Mouse (Mus musculus) spleen, adult 2 months (tissue): ENCODE results near the gene Frmd8. TPM values are rescaled to one million over a fixed set of nuclear protein-coding genes. Genes with fewer than 3 reads are reported as not detected.
A peak's percentile ranks its signal among the peaks of the same experiment; 100 is the strongest.

Experiments used
- DNase-seq, 2 experiments: peaks; one replicate each; pipeline versions ENCODE4 v3.0.0 to v3.0.0-alpha.2; 2012 to 2021; ENCODE audit warnings: low spot score in 2 of 2, low read depth in 1 of 2
- H3K27ac ChIP-seq: fragments of 200-500 bp; 2 replicates; pipeline ENCODE4 v1.5.1; 2012; ENCODE audit warnings: low read length, inconsistent platforms; ENCODE audit not compliant: insufficient read depth
- H3K27me3 ChIP-seq: fragments of 200-500 bp; 2 replicates; pipeline ENCODE4 v1.6.1; 2012; ENCODE audit warnings: mild to moderate bottlenecking, moderate library complexity, low read length, inconsistent platforms; ENCODE audit not compliant: control insufficient read depth, insufficient read depth
- H3K36me3 ChIP-seq: fragments of 200-500 bp; 2 replicates; pipeline ENCODE4 v1.6.1; 2012; ENCODE audit warnings: mild to moderate bottlenecking, low read length, inconsistent platforms; ENCODE audit not compliant: control insufficient read depth, insufficient read depth
- H3K4me1 ChIP-seq: fragments of 200-500 bp; 2 replicates; pipeline ENCODE4 v1.6.1; 2011; ENCODE audit warnings: inconsistent platforms; ENCODE audit not compliant: control insufficient read depth, insufficient read depth, insufficient read length
- H3K4me3 ChIP-seq: fragments of 200-500 bp; 2 replicates; pipeline ENCODE4 v1.5.1; 2011; ENCODE audit warnings: mild to moderate bottlenecking, inconsistent platforms; ENCODE audit not compliant: insufficient read depth, insufficient read length; ENCODE audit errors: extremely low read depth
- CTCF ChIP-seq: fragments of 200-500 bp; IDR thresholded peaks from 2 replicates; pipeline ENCODE4 v1.5.1; 2011; ENCODE audit warnings: mild to moderate bottlenecking, inconsistent platforms; ENCODE audit not compliant: insufficient read depth, insufficient read length, insufficient replicate concordance; ENCODE audit errors: extremely low read depth
- POLR2A ChIP-seq: fragments of 200-500 bp; IDR thresholded peaks from 2 replicates; pipeline ENCODE4 v1.6.1; 2011; ENCODE audit warnings: low read depth, low read length, inconsistent platforms
- WGBS: fragments of 180-500 bp; shearing (Covaris S2); methylation state at CpG from one replicate; pipeline ENCODE4 v1.1.7; 2018; 5-methylcytosine and 5-hydroxymethylcytosine counted together
- polyA plus RNA-seq: library from polyadenylated mRNA; depleted of rRNA; stranded (reverse); fragments of >200 nt; gene quantifications from 2 replicates; pipeline ENCODE4 v1.2.3, GENCODE M21; 2012

The Frmd8 gene
- polyA plus RNA-seq, 1 experiment = 42.3 TPM

DNA sequence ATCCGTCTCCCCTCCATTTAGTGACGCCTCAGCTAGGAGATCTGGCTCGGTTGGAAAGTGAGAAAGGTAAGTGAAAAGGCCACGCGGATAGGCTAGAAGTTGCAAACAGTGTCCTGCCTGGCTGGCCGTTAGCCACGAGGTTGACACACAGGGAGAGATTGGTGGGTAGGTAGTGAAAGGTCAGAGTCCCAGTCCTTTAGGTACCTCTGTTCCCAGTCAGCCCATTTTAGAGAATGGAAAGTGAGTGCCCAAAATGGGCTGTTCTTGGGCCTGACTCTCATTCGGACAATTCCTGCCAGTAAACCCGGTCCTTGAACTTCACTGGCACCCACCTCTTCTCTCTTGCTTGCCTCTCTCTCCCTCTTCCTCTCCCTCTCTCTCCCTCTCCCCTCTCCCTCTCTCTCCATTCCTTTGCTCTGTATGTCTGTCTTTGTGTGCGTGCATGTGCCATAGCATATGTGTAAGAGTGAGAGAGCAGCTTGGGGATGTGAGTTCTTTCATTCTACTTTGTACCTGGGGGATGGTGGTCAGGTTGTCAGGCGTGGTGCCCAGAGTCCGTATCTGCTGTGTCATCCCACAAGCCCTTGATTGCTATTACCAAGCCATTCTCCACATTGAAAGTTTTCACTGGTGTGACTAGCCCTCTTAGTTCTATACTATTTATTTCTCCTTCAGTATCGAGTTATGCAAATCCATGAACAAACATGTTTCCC, 38.1 kb upstream of the Frmd8 start, which contains the start of gene Dpf2:
Dpf2 (minus strand) TSS at position 4 of the 713 bp plus-strand sequence.
- Histone ChIP-seq H3K27ac (peak within 1 kb of the TSS; percentile 58), H3K27me3 (no peaks in the 10 kb centered on the region), H3K4me1 (peaks cover 11% of the 10 kb centered on the region; the same call in 1 of the 2 replicates), H3K36me3 (no peaks in the 10 kb centered on the region), H3K4me3 (peak within 1 kb of the TSS; percentile 88)
- no peak for DNase-seq
- WGBS = 7% methylated on average over 13 of the region's 13 CpGs
- TF ChIP-seq POLR2A (no peak), CTCF (no peak)

DNA sequence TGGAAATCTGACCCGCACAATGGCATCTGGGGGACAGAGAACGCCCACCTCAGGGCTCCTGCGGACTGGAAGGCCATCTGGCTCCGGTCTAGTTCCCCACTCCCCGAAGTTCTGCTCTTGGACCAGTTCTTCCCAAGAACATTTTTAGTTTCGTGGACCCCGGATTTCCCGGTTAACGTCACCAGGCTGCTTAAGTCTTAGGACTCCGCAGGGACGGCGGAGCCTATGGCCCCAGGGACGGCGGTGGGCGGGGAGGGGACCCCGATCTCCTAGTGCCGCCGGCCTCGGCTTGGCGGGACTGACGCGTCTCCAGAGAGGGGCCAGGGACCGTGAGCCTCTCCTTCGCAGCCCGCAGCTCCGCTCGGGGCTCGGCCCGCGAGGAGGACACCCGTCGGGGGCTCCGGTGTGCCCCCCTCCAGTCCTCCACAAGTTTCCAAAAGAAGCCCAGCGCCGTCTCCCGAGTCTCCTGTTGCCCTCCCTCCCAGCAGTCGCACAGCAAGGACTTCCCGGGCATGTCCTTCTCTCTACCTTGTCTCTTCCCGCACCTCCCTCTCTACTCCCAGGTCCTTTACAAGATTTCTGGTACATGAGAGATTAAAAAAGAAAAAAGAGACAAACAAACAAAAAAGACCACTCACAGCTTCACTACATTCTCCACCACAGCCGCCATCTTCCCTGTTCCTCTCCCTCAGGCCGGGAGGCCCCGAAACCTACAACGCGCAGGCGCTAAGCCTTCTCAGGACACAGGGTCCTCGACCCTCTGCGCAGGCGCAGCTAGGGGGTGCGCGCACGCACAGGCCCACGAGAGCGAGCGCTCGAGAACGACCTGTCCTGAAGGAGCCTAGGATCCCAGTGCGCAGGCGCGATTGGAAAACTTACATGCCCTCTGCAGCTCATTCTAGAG, 37.3 kb upstream of the Frmd8 start:
- H3K36me3 ChIP-seq = no peaks in the 10 kb centered on the region
- H3K4me1 ChIP-seq = peaks cover 11% of the 10 kb centered on the region; the same call in 1 of the 2 replicates
- no peaks in the 10 kb centered on the region for H3K27me3 ChIP-seq
- under 1% methylated on average over 59 of the region's 59 CpGs for WGBS
- TF ChIP-seq POLR2A (peak; percentile 86), CTCF (no peak)
- DNase-seq = peak; percentile 97 to 99
- peak overlapping the region; percentile 58 for H3K27ac ChIP-seq
- H3K4me3 ChIP-seq = peak overlapping the region; percentile 88

- Histone ChIP-seq H3K27ac (peak overlapping the region; percentile 58; the same call in 1 of the 2 replicates), H3K4me1 (peaks cover 11% of the 10 kb centered on the region; the same call in 1 of the 2 replicates), H3K4me3 (peak overlapping the region; percentile 88), H3K27me3 (no peaks in the 10 kb centered on the region), H3K36me3 (peaks cover 3% of the 10 kb centered on the region)
- TF ChIP-seq POLR2A = no peak
- WGBS = 3% methylated on average over 14 of the region's 14 CpGs
- no peak for DNase-seq
Observed at GRCm38 (mm10) chr19:5911430-5912102, 36.5 kb upstream of the Frmd8 start.

GRCm38 (mm10) chr19:5910221-5910620, 35.1 kb upstream of the Frmd8 start:
- Histone ChIP-seq H3K36me3 (peaks cover 15% of the 10 kb centered on the region), H3K27ac (no peak overlapping the region), H3K4me3 (no peak overlapping the region), H3K4me1 (peaks cover 11% of the 10 kb centered on the region; the same call in 1 of the 2 replicates), H3K27me3 (no peaks in the 10 kb centered on the region)
- TF ChIP-seq CTCF = no peak
- no peak for TF ChIP-seq POLR2A
- WGBS = 79% methylated on average over 6 of the region's 6 CpGs
- no peak for DNase-seq

DNA sequence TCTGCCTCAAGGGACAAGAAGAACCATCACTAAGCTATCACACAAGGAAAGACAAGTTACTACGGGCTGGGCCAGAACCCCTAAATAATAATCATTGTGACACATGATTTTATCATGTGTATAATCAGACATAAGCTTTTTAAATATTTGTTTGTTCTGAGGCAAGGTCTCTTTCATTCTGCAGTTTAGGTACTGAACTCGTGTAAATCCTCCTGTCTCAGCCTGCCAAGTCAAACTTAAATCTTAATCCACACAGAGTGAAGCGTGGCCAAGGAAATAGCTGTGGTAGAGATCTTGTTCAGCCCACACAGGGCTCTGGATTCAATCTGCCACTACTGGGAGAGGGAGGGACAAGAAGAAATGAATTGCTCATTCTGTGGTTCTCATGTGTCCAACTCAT, 32.2 kb upstream of the Frmd8 start:
- Histone ChIP-seq H3K27me3 (no peaks in the 10 kb centered on the region), H3K36me3 (peaks cover 39% of the 10 kb centered on the region), H3K4me1 (peaks cover 7% of the 10 kb centered on the region; the same call in 1 of the 2 replicates), H3K27ac (no peak overlapping the region), H3K4me3 (no peak overlapping the region)
- TF ChIP-seq CTCF = no peak
- TF ChIP-seq POLR2A = no peak
- 86% methylated on average over 3 of the region's 3 CpGs for WGBS
- DNase-seq = no peak

DNA sequence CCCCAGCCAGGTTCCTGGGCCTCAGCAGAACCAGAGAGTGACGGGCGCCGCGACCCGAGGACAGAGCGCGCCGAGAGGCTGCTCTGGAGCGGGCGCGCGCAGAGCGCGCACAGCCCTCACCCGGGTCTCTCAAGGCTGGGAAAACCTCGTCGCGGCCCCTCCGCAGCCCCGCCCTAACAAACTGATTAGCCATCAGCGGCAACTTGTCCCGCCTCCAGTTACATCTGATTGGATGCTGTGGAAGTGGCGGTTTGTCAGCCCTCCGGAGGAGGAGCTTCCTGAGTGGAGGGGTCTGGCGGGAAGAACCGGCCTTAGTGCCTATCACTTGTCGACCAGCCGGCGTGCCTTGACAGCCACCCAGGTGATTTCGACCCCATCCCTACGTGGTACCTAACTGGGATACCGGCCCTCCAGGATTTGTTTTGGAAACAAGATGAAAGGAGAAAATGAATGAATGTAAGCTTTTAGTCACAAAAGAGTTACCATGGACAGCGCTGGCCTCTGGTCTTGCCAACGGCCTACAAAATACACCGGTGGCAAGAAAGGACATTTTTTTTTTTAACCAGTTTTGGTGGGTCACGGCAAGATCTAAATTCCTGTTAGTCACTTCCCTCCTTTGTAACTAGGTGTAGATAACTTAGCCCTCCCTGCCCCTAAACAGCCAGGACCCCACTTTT, 19.1 kb upstream of the Frmd8 start, which contains the start of gene Tigd3:
Tigd3 (minus strand) TSS at position 148 of the 677 bp plus-strand sequence.
- Histone ChIP-seq H3K27ac (no peak within 1 kb of the TSS; the same call in 1 of the 2 replicates), H3K4me3 (peak within 1 kb of the TSS; percentile 69), H3K27me3 (no peaks in the 10 kb centered on the region), H3K4me1 (peaks cover 3% of the 10 kb centered on the region; the same call in 1 of the 2 replicates), H3K36me3 (peaks cover 8% of the 10 kb centered on the region)
- peak; percentile 69 to 94 for DNase-seq
- TF ChIP-seq CTCF = no peak
- TF ChIP-seq POLR2A = no peak
- 3% methylated on average over 36 of the region's 36 CpGs for WGBS
